Mouse (Mus musculus): ENCODE measurements around the gene Prkrip1.
"Not testable (repeated sequence)": the region's sequence is repeated elsewhere in the genome, so short reads cannot be mapped to it uniquely, and the experiment has no call there.

The Prkrip1 gene

GRCm38 (mm10) chr5:136211341-136212102, 12.8 kb upstream of the Prkrip1 start:
- DNase-seq (ENCODE audit: low read depth, low spot score) = not testable (repeated sequence)

- DNase-seq (ENCODE audit: low read depth, low spot score) = no peak
These were observed 11.8 kb upstream of the Prkrip1 start for GRCm38 (mm10) chr5:136210549-136210948.

- DNase-seq (ENCODE audit: low read depth, low spot score) = peak; percentile 88
These were observed 3.1 kb upstream of the Prkrip1 start for GRCm38 (mm10) chr5:136201832-136202231.

GRCm38 (mm10) chr5:136199526-136199925, 763 bp upstream of the Prkrip1 start:
- peak; percentile 57 for DNase-seq (ENCODE audit: low read depth, low spot score)

- no peak for DNase-seq (ENCODE audit: low read depth, low spot score)
These were observed 6.9 kb downstream of the Prkrip1 start for GRCm38 (mm10) chr5:136191870-136192269.

GRCm38 (mm10) chr5:136186723-136187122, 12.0 kb downstream of the Prkrip1 start:
- DNase-seq (ENCODE audit: low read depth, low spot score) = peak; percentile 78

GRCm38 (mm10) chr5:136183766-136184165, 15.0 kb downstream of the Prkrip1 start:
- peak; percentile 42 for DNase-seq (ENCODE audit: low read depth, low spot score)

GRCm38 (mm10) chr5:136182830-136183229, 15.9 kb downstream of the Prkrip1 start:
- DNase-seq (ENCODE audit: low read depth, low spot score) = no peak

- DNase-seq (ENCODE audit: low read depth, low spot score) = no peak
These were observed 16.7 kb downstream of the Prkrip1 start for GRCm38 (mm10) chr5:136182049-136182448.

GRCm38 (mm10) chr5:136181197-136181596, 17.6 kb downstream of the Prkrip1 start:
- no peak for DNase-seq (ENCODE audit: low read depth, low spot score)

- DNase-seq (ENCODE audit: low read depth, low spot score) = no peak
These were observed 19.2 kb downstream of the Prkrip1 start for GRCm38 (mm10) chr5:136179594-136179993.

GRCm38 (mm10) chr5:136173606-136174463, 24.9 kb downstream of the Prkrip1 start:
- peak; percentile 19 for DNase-seq (ENCODE audit: low read depth, low spot score)

GRCm38 (mm10) chr5:136172939-136173338, 25.8 kb downstream of the Prkrip1 start:
- no peak for DNase-seq (ENCODE audit: low read depth, low spot score)

- DNase-seq (ENCODE audit: low read depth, low spot score) = peak; percentile 75
These were observed 27.1 kb downstream of the Prkrip1 start for GRCm38 (mm10) chr5:136171363-136172341.

- peak; percentile 75 for DNase-seq (ENCODE audit: low read depth, low spot score)
These were observed 28.0 kb downstream of the Prkrip1 start, which contains the start of gene Orai2 for GRCm38 (mm10) chr5:136170512-136171362. TSS of gene Orai2 (minus strand) at chr5:136170713.

- peak; percentile 60 for DNase-seq (ENCODE audit: low read depth, low spot score)
These were observed 28.9 kb downstream of the Prkrip1 start for GRCm38 (mm10) chr5:136169626-136170511.

GRCm38 (mm10) chr5:136168071-136168470, 30.7 kb downstream of the Prkrip1 start:
- DNase-seq (ENCODE audit: low read depth, low spot score) = peak; percentile 27

- no peak for DNase-seq (ENCODE audit: low read depth, low spot score)
These were observed 31.5 kb downstream of the Prkrip1 start for GRCm38 (mm10) chr5:136167296-136167695.

GRCm38 (mm10) chr5:136165246-136165645, 33.5 kb downstream of the Prkrip1 start:
- DNase-seq (ENCODE audit: low read depth, low spot score) = no peak
